Mouse (Mus musculus) spleen, adult 2 months (tissue): ENCODE measurements around the gene Ugt2b36. TPM values are rescaled to one million over a fixed set of nuclear protein-coding genes. Genes with fewer than 3 reads are reported as not detected.
"Not testable (repeated sequence)": the region's sequence is repeated elsewhere in the genome, so short reads cannot be mapped to it uniquely, and the experiment has no call there.

Experiments
- DNase-seq, 2 experiments: peaks; one replicate each; pipeline versions ENCODE4 v3.0.0 to v3.0.0-alpha.2; 2012 to 2021; ENCODE audit warnings: low spot score in 2 of 2, low read depth in 1 of 2
- H3K27ac ChIP-seq: fragments of 200-500 bp; 2 replicates; pipeline ENCODE4 v1.5.1; 2012; ENCODE audit warnings: low read length, inconsistent platforms; ENCODE audit not compliant: insufficient read depth
- H3K27me3 ChIP-seq: fragments of 200-500 bp; 2 replicates; pipeline ENCODE4 v1.6.1; 2012; ENCODE audit warnings: mild to moderate bottlenecking, moderate library complexity, low read length, inconsistent platforms; ENCODE audit not compliant: control insufficient read depth, insufficient read depth
- H3K36me3 ChIP-seq: fragments of 200-500 bp; 2 replicates; pipeline ENCODE4 v1.6.1; 2012; ENCODE audit warnings: mild to moderate bottlenecking, low read length, inconsistent platforms; ENCODE audit not compliant: control insufficient read depth, insufficient read depth
- H3K4me1 ChIP-seq: fragments of 200-500 bp; 2 replicates; pipeline ENCODE4 v1.6.1; 2011; ENCODE audit warnings: inconsistent platforms; ENCODE audit not compliant: control insufficient read depth, insufficient read depth, insufficient read length
- H3K4me3 ChIP-seq: fragments of 200-500 bp; 2 replicates; pipeline ENCODE4 v1.5.1; 2011; ENCODE audit warnings: mild to moderate bottlenecking, inconsistent platforms; ENCODE audit not compliant: insufficient read depth, insufficient read length; ENCODE audit errors: extremely low read depth
- CTCF ChIP-seq: fragments of 200-500 bp; IDR thresholded peaks from 2 replicates; pipeline ENCODE4 v1.5.1; 2011; ENCODE audit warnings: mild to moderate bottlenecking, inconsistent platforms; ENCODE audit not compliant: insufficient read depth, insufficient read length, insufficient replicate concordance; ENCODE audit errors: extremely low read depth
- POLR2A ChIP-seq: fragments of 200-500 bp; IDR thresholded peaks from 2 replicates; pipeline ENCODE4 v1.6.1; 2011; ENCODE audit warnings: low read depth, low read length, inconsistent platforms
- WGBS: fragments of 180-500 bp; shearing (Covaris S2); methylation state at CpG from one replicate; pipeline ENCODE4 v1.1.7; 2018; 5-methylcytosine and 5-hydroxymethylcytosine counted together
- polyA plus RNA-seq: library from polyadenylated mRNA; depleted of rRNA; stranded (reverse); fragments of >200 nt; gene quantifications from 2 replicates; pipeline ENCODE4 v1.2.3, GENCODE M21; 2012; rRNA removed

The Ugt2b36 gene
- not detected in 2 replicates for polyA plus RNA-seq

- H3K27ac ChIP-seq = no peak within 1 kb of the TSS
- WGBS = 76% methylated on average over 1 of the region's 1 CpGs
- H3K4me1 ChIP-seq = no peaks in the 10 kb centered on the region
- H3K36me3 ChIP-seq = no peaks in the 10 kb centered on the region
- no peak for DNase-seq
- H3K4me3 ChIP-seq = no peak within 1 kb of the TSS
- TF ChIP-seq CTCF (no peak), POLR2A (no peak)
- no peaks in the 10 kb centered on the region for H3K27me3 ChIP-seq
These were observed at the start of gene Ugt2b36 for GRCm38 (mm10) chr5:87092346-87093027. Ugt2b36 (minus strand) TSS chr5:87092555.

GRCm38 (mm10) chr5:87140196-87140595 is 47.8 kb upstream of the Ugt2b36 start, which contains the start of gene Ugt2b5:
Ugt2b5 (minus strand) TSS chr5:87140318.
- not testable (repeated sequence) for DNase-seq, H3K36me3 ChIP-seq, H3K27me3 ChIP-seq, H3K4me1 ChIP-seq, H3K4me3 ChIP-seq, H3K27ac ChIP-seq
- WGBS = 84% methylated on average over 2 of the region's 2 CpGs

- 90% methylated on average over 1 of the region's 1 CpGs for WGBS
- DNase-seq, H3K27me3 ChIP-seq, H3K27ac ChIP-seq, H3K36me3 ChIP-seq, H3K4me1 ChIP-seq, H3K4me3 ChIP-seq: not testable (repeated sequence)
These were observed 11.3 kb upstream of the Ugt2b36 start for GRCm38 (mm10) chr5:87103697-87104096.

GRCm38 (mm10) chr5:87091111-87091510 is 1.2 kb downstream of the Ugt2b36 start:
- DNase-seq = no peak
- TF ChIP-seq CTCF = no peak
- no peak for TF ChIP-seq POLR2A

GRCm38 (mm10) chr5:87089264-87089663 is 3.1 kb downstream of the Ugt2b36 start:
- Histone ChIP-seq H3K27ac (no peak overlapping the region), H3K4me3 (no peak overlapping the region), H3K4me1 (no peaks in the 10 kb centered on the region), H3K27me3 (no peaks in the 10 kb centered on the region), H3K36me3 (no peaks in the 10 kb centered on the region)
- DNase-seq = no peak
- no peak for TF ChIP-seq POLR2A
- no peak for TF ChIP-seq CTCF

More at GRCm38 (mm10) chr5:87091111-87091510, 1.2 kb downstream of the Ugt2b36 start:
- no peaks in the 10 kb centered on the region for H3K4me1 ChIP-seq
- H3K27me3 ChIP-seq = no peaks in the 10 kb centered on the region
- H3K27ac ChIP-seq = no peak overlapping the region
- H3K36me3 ChIP-seq = no peaks in the 10 kb centered on the region
- H3K4me3 ChIP-seq = no peak overlapping the region

- Histone ChIP-seq H3K27me3 (no peaks in the 10 kb centered on the region), H3K36me3 (no peaks in the 10 kb centered on the region), H3K4me1 (no peaks in the 10 kb centered on the region), H3K27ac (no peak overlapping the region), H3K4me3 (no peak overlapping the region)
- DNase-seq = no peak
- TF ChIP-seq CTCF = no peak
- no peak for TF ChIP-seq POLR2A
- 73% methylated on average over 3 of the region's 3 CpGs for WGBS
These were observed 6.1 kb downstream of the Ugt2b36 start for GRCm38 (mm10) chr5:87086269-87086668.

- DNase-seq = no peak
- H3K4me3 ChIP-seq = no peak overlapping the region
- WGBS = 81% methylated on average over 1 of the region's 1 CpGs
- no peaks in the 10 kb centered on the region for H3K27me3 ChIP-seq
- no peaks in the 10 kb centered on the region for H3K36me3 ChIP-seq
- no peak for TF ChIP-seq CTCF
- TF ChIP-seq POLR2A = no peak
- no peaks in the 10 kb centered on the region for H3K4me1 ChIP-seq
- no peak overlapping the region for H3K27ac ChIP-seq
These were observed 61.7 kb downstream of the Ugt2b36 start for GRCm38 (mm10) chr5:87030624-87031023.
